Mouse (Mus musculus) cerebellum, postnatal 14 days (tissue): ENCODE measurements at regions not wholly inside any gene's neighbourhood (a gene's known extent, or its start where the extent isn't known, plus 50 kb on each side); places are given as distances from the start of the nearest gene placed in this dataset.

Experiments used
- DNase-seq, 2 experiments: peaks; one replicate each; pipeline ENCODE4 v3.0.0; 2021; ENCODE audit warnings: mixed read lengths in 2 of 2

DNA sequence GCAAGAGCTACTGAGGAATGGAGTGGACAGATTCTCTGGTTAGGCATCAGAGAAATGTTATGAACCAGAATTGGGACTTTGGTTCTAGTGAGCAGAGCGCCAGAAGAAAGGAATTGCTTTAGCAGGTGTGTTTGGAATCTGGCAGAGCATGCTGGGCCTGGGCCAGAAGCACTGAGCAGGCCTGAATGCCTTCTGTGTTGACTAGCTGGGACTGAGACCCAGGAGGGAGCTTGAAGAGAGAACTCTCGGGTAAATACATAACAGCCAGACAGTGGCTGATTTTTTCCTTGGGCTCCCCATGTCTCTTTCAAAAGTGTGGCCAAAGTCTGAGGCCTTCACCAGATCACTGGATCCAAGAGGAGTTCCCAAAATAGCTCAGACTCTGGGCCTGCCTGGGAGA lies 107.5 kb upstream of the Zfp462 start:
- peak; percentile 76 to 78 for DNase-seq

GRCm38 (mm10) chr4:54838111-54838510 lies 106.7 kb upstream of the Zfp462 start:
- no peak for DNase-seq

GRCm38 (mm10) chr4:54838794-54839193 lies 106.1 kb upstream of the Zfp462 start:
- no peak for DNase-seq

DNA sequence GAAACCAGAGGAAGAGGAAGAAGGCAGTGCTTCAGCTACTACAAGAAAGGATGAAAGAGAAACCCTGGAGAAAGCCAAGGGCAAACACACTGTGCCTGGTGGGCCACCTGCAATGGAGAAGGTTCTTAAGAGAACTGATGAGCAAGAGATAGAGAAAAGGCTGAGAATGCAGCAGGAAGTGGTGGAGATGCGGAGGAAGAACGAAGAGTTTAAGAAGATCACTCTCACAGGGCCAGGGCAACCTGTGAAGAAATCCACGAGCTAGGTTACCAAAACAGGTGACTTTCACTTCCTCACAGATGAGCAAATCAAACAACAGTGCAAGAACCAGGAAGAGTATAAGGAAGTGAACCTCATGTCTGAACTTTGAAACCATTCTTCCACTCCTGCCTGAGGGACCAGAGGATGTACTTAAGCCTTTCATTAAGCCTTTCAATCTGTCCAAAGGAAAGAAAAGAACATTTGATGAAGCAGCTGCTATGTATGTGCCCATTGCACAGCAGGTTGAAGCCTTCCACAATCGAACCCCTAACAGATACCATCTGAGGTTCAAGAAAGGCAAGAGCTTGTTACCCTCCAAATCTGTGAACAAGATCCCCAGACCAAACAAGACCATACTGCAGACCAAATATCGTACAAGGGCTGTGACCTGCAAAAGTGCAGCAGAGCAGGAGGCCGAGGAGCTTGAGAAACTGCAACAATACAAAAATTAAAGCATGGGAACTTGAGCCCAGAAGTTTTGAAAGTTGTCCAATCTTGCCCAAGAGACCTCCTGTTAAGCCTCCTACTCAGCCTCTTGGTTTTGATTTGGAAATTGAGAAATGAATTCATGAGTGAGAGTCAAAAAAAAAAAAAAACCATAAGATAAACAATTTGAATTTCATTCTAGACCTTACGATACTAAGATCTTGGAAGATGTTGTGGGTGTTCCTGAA lies 91.6 kb upstream of the Zfp462 start:
- no peak for DNase-seq

DNA sequence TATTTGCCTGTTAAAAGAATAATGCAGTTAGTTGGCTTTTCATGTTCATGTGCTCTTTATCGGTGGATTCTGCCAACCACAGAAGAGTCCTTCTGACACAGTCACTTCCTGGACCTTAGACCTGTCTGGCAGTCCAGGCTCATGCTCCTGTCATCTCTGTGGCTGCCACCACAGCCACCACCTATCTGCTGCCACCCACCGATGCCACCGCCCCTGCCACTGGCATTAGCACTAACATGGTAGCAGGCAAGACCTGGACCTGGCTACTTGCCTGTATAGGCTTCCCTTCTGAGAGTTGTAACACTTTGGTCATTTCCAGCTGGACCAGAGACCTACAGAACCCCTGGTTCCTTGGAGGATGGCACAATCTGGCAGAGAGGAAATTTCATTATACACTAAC lies 86.2 kb upstream of the Zfp462 start:
- DNase-seq: no peak

GRCm38 (mm10) chr4:54866062-54866461 lies 78.8 kb upstream of the Zfp462 start:
- DNase-seq: no peak

DNA sequence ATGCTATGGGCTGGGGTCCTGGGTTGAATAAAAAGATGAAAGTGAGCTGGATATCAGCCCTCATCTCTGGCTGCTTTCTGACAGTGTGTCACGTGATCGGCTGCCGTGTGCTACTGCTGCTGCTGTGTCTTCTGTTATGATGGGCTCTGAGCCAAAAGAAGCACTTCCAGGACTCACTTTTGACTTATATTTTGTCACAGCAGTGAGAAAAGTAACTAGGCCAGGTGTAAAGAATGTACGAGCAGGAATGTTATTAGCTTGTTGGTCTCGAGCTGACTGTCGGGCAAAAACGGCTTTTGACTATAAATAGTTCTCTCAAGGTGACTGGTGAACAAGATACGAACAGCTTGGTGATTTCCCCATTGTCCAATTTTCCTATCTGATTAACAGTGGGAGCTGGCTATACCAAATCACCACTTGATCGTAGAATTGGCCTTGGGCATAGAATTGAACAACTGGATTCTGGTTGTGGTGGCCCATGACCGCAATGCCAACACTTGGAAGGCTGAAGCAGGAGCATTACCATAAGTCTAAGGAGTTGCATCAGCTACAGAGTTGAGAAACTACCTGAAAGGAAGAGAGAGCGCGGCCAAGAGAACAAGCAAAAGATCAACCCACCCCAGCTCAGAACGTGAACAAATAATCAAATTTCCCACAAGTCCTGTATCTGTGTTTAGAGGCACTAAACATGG lies 70.6 kb upstream of the Zfp462 start:
- peak in 1 of 2 experiments; percentile 2 for DNase-seq

- no peak for DNase-seq
Measured at GRCm38 (mm10) chr4:54875506-54875905, 69.3 kb upstream of the Zfp462 start.

DNA sequence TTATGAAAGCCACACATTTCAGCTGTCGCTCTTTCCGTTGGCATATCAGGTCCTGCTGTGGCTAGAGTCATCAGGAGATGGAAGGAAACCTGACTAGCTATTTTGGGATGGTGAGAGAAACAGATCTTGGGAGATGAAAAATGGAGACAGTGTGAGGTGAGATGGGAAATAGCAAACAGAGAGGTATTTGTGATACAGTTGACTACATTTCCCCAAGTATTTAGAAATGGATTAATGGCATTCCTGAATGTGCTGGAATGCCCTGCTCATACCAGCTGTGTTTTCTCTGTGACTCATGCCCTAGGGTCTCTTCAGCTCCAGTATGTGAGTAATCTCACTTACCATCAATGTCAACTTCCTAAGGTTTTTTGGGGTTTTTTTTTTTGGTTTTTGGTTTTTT lies 67.5 kb upstream of the Zfp462 start:
- DNase-seq: no peak

DNA sequence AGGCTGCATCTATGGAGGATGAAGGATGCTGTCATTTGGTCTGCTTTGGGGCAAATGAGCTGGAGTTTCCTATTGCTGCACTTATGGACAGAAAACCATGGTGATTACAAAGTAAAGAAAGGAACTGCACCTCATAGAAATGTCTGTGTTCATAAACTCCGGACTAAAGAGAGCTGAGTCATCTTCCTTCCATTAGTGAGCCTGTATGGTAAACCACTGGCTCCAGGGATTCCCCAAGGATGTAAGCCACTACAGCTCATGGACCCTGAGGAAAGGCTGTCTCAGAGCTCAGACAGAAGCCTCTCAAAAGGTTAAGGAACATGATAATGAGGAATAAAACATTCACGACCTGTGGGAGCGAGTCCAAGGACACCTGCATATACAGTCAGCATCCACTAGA lies 66.3 kb upstream of the Zfp462 start:
- no peak for DNase-seq

DNA sequence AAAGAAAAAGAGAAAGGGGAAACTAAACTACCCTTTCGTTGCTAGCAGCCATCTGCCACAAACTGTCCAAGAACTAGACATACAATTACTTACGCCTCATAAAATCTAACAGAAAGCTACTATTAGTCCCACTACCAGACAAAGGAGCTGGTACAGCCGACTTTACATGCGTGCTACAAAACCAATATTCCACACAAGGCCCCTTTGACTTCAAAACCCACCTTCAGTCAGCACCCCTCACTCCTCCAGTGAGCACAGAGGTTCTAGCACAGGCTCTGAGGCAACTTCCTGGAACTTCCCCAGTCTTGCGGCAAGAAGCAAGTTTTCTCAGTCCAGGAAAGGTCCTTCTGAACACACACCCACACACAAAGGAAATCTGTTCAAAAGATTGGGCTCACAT lies 51.6 kb upstream of the Zfp462 start:
- no peak for DNase-seq
